Mouse (Mus musculus): ENCODE measurements at regions not wholly inside any gene's neighbourhood (a gene's known extent, or its start where the extent isn't known, plus 50 kb on each side); places are given as distances from the start of the nearest gene placed in this dataset.

DNA sequence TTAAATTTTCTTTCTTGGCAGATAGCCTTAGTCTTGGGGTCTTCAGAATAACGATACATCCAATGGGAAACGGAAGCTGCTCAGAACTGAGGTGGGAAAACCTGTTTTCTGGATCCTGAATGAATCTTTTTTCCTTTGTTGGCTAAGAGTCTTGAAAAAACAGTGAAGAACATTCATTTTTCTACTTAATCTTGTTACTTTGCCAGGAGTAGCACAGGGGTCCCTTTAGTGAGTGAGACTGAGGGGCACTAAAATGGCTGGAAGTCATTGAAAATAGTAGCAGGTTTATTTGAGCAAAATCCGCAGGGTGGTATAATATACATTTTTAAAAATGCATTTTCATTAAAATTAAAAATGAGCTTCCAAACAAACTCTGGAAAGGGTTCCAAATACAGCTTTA is 442.8 kb downstream of the Gm43517 start:
- WGBS: 93% methylated on average over 3 of the region's 3 CpGs
- no peak overlapping the region for H3K4me3 ChIP-seq (ENCODE audit: low read depth, low read length)
- no peaks in the 10 kb centered on the region for H3K4me1 ChIP-seq (replicated peaks; ENCODE audit: control insufficient read depth, insufficient read depth, low read length)
- DNase-seq (ENCODE audit: low spot score) (no peak), ATAC-seq (ENCODE audit: low FRiP score) (no peak)
- no peak overlapping the region for H3K27ac ChIP-seq (ENCODE audit: low read depth, low read length)
- no peaks in the 10 kb centered on the region for H3K9me3 ChIP-seq (ENCODE audit: control insufficient read depth, low read length)
- H3K9ac ChIP-seq (ENCODE audit: low read depth, low read length): no peak overlapping the region
- no peak overlapping the region for H3K4me2 ChIP-seq (replicated peaks; ENCODE audit: low read depth, low read length)
- H3K27me3 ChIP-seq (ENCODE audit: control insufficient read depth, insufficient read depth, low read length): no peaks in the 10 kb centered on the region
- no peaks in the 10 kb centered on the region for H3K36me3 ChIP-seq (ENCODE audit: control insufficient read depth, insufficient read depth, low read length)

DNA sequence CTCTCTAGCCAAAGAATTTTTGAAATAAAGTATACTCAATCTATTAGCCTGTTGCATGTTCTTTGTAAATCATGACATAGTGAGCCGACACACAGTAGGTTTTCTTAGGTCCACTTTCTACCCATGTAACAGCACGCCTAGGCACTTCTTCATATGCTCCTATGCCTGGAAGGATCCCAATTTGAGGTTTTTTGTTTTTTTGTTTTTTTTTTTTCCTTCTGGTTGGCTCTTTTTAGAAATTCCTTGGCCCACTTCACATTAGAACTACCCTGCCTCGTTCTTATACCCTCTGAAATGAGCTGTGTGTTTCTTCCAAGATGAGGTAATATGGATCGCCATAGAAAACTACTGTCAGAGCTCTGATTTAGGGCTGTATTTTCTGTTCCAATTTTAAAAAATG is 443.6 kb downstream of the Gm43517 start:
- 93% methylated on average over 4 of the region's 4 CpGs for WGBS
- DNase-seq (ENCODE audit: low spot score): no peak

DNA sequence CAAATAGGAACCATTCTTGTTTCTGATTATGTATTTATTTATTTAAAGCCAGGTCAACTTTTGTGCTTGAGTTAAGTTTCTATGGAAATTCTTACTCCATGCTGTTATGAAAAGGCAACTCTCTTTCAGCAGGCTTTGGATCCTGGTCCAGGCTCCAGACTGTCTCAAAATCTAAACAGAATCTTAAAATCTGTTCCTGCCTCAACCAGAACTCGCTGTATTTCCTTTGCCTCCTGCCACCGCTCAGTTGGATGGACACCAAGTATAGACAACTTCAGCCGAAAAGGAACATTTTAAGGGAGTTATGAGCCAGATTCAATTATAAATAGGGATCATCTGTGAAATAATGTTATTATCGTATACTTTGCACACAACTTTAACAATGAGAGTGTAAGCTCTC is 445.7 kb downstream of the Gm43517 start:
- no peaks in the 10 kb centered on the region for H3K36me3 ChIP-seq (ENCODE audit: control insufficient read depth, insufficient read depth, low read length)
- no peak overlapping the region for H3K4me2 ChIP-seq (replicated peaks; ENCODE audit: low read depth, low read length)
- no peak overlapping the region for H3K27ac ChIP-seq (ENCODE audit: low read depth, low read length)
- DNase-seq (ENCODE audit: low spot score) (no peak), ATAC-seq (ENCODE audit: low FRiP score) (no peak)
- no peak overlapping the region for H3K9ac ChIP-seq (ENCODE audit: low read depth, low read length)
- no peak overlapping the region for H3K4me3 ChIP-seq (ENCODE audit: low read depth, low read length)
- no peaks in the 10 kb centered on the region for H3K4me1 ChIP-seq (replicated peaks; ENCODE audit: control insufficient read depth, insufficient read depth, low read length)
- no peaks in the 10 kb centered on the region for H3K9me3 ChIP-seq (ENCODE audit: control insufficient read depth, low read length)
- WGBS: 91% methylated on average over 4 of the region's 4 CpGs
- no peaks in the 10 kb centered on the region for H3K27me3 ChIP-seq (ENCODE audit: control insufficient read depth, insufficient read depth, low read length)

More for the DNA sequence above, 443.6 kb downstream of the Gm43517 start:
- H3K4me2 ChIP-seq (replicated peaks; ENCODE audit: low read depth, low read length): no peak overlapping the region
- no peak overlapping the region for H3K9ac ChIP-seq (ENCODE audit: low read depth, low read length)
- H3K27ac ChIP-seq (ENCODE audit: low read depth, low read length): no peak overlapping the region
- no peaks in the 10 kb centered on the region for H3K36me3 ChIP-seq (ENCODE audit: control insufficient read depth, insufficient read depth, low read length)
- H3K27me3 ChIP-seq (ENCODE audit: control insufficient read depth, insufficient read depth, low read length): no peaks in the 10 kb centered on the region
- H3K4me1 ChIP-seq (replicated peaks; ENCODE audit: control insufficient read depth, insufficient read depth, low read length): no peaks in the 10 kb centered on the region
- no peaks in the 10 kb centered on the region for H3K9me3 ChIP-seq (ENCODE audit: control insufficient read depth, low read length)
- no peak for ATAC-seq (ENCODE audit: low FRiP score)
- no peak overlapping the region for H3K4me3 ChIP-seq (ENCODE audit: low read depth, low read length)

DNA sequence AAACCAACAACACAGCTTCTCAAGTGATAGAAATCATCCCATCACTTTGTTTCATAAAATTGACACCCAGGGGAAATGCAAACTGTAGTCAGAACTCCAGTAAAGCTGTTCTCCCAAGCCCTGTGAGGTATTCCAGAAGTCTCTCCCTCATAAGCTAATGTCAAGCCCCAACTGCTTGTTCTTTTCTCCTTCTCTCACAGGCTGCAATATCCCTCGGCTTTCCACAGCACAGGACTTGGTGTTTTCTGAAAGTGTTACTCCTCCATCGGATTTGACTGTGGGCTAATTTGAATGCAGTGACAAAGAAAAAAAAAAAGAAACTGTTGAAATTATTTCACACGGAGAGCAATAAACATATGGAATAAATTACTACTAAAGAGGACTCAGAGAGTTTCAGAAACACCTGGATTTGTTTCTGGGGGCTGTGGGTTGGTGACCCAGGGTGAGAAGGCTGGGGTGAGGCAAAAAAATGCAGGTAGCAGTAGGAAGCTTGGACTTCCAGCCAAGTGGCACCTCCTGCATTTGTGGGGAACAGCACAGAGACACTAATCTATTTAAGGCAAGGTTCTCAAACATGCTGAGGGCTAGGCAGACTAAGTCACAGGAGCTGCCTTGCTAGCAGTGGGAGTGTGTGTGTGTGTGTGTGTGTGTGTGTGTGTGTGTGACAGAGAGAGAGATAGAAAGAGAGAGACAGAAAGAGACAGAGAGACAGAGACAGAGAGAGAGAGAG is 447.3 kb downstream of the Gm43517 start:
- ATAC-seq (ENCODE audit: low FRiP score) (no peak), DNase-seq (ENCODE audit: low spot score) (no peak)
- no peaks in the 10 kb centered on the region for H3K36me3 ChIP-seq (ENCODE audit: control insufficient read depth, insufficient read depth, low read length)
- no peak overlapping the region for H3K4me2 ChIP-seq (replicated peaks; ENCODE audit: low read depth, low read length)
- no peak overlapping the region for H3K27ac ChIP-seq (ENCODE audit: low read depth, low read length)
- no peak overlapping the region for H3K9ac ChIP-seq (ENCODE audit: low read depth, low read length)
- H3K27me3 ChIP-seq (ENCODE audit: control insufficient read depth, insufficient read depth, low read length): no peaks in the 10 kb centered on the region
- no peaks in the 10 kb centered on the region for H3K4me1 ChIP-seq (replicated peaks; ENCODE audit: control insufficient read depth, insufficient read depth, low read length)
- 60% methylated on average over 3 of the region's 3 CpGs for WGBS
- no peak overlapping the region for H3K4me3 ChIP-seq (ENCODE audit: low read depth, low read length)
- H3K9me3 ChIP-seq (ENCODE audit: control insufficient read depth, low read length): no peaks in the 10 kb centered on the region

DNA sequence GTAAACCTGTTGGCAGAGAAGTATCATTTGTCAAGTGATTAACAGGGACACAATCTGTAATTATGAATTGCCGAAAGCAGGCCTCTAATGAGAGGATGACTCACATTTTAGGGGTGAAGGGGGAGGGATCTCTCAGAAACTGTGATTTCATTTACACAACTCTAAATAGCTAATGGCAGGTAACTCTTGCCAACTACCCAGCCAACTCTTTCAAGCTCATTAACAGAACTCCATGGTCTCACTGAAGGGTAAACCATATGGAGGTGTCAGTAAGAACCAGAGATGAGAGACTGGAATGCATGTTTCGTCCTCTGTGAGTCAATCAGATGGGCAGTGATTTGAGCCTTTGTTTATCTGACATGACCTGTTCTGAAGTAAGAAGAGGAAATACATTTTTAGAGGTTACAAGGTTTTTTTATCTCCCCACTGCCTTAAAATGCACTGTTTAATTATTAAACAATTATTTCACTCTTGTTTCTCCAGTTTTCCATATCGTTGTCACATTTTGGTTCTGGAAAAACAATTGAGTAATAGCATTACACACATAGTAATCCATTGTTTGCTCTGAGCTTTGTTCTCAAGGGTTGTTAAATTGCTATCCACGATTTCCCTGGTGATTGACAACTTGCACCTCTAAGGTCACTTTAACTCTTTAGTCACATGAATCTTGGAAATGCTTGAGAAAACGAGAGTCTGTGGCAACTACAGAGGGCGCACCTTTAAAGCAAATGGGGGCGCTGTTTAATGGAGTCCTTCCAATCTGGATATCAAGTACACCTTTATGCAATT is 451.5 kb downstream of the Gm43517 start:
- DNase-seq (ENCODE audit: low spot score) (no peak), ATAC-seq (ENCODE audit: low FRiP score) (no peak)
- Histone ChIP-seq H3K4me2 (replicated peaks; ENCODE audit: low read depth, low read length) (no peak overlapping the region), H3K27me3 (ENCODE audit: control insufficient read depth, insufficient read depth, low read length) (no peaks in the 10 kb centered on the region), H3K27ac (ENCODE audit: low read depth, low read length) (no peak overlapping the region), H3K36me3 (ENCODE audit: control insufficient read depth, insufficient read depth, low read length) (no peaks in the 10 kb centered on the region), H3K9ac (ENCODE audit: low read depth, low read length) (no peak overlapping the region), H3K4me1 (replicated peaks; ENCODE audit: control insufficient read depth, insufficient read depth, low read length) (no peaks in the 10 kb centered on the region), H3K4me3 (ENCODE audit: low read depth, low read length) (no peak overlapping the region), H3K9me3 (ENCODE audit: control insufficient read depth, low read length) (no peaks in the 10 kb centered on the region)
- 56% methylated on average over 7 of the region's 7 CpGs for WGBS

DNA sequence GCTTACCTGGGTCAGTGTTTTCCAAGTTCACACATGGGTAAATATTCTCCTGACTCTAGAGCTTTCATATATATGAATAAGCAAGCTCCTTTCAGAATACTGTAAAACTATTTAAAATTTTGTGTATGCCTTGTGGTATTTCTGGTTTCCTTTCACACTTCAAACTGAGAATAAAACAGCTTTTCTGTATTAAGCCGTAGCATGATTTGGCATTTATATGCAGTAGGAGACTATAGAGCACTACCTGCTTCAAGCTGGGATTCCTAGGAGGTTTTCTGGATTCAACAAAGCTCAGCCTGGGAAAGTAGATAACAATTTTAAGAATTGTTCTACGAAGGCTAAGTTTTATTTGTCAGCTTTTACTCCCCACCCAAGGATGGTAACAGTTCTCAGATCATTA is 500.5 kb downstream of the Gm43517 start:
- Histone ChIP-seq H3K9ac (ENCODE audit: low read depth, low read length) (no peak overlapping the region), H3K27ac (ENCODE audit: low read depth, low read length) (no peak overlapping the region), H3K4me1 (replicated peaks; ENCODE audit: control insufficient read depth, insufficient read depth, low read length) (no peaks in the 10 kb centered on the region), H3K36me3 (ENCODE audit: control insufficient read depth, insufficient read depth, low read length) (no peaks in the 10 kb centered on the region), H3K9me3 (ENCODE audit: control insufficient read depth, low read length) (no peaks in the 10 kb centered on the region), H3K4me2 (replicated peaks; ENCODE audit: low read depth, low read length) (no peak overlapping the region), H3K4me3 (ENCODE audit: low read depth, low read length) (no peak overlapping the region), H3K27me3 (ENCODE audit: control insufficient read depth, insufficient read depth, low read length) (no peaks in the 10 kb centered on the region)
- DNase-seq (ENCODE audit: low spot score) (no peak), ATAC-seq (ENCODE audit: low FRiP score) (no peak)
- WGBS: 88% methylated on average over 2 of the region's 2 CpGs

DNA sequence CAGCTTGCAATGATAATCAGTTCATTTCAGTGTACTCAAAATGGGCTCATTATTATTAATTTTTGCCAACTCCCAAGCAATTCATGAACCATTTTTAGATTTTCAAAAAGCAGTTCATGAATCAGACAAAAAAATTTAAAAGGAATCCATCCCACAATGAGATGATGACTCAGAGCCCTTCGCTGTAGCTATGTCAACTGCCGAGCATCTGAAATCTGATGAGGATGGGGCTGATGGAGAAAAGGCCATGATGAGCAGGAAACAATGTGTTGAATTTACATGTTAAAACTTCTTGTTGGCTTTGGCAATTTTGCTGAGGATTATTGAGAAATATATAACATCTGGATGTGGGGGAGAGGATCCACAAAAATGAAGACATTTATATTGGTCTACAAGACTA is 502.3 kb downstream of the Gm43517 start:
- Histone ChIP-seq H3K4me3 (ENCODE audit: low read depth, low read length) (no peak overlapping the region), H3K27me3 (ENCODE audit: control insufficient read depth, insufficient read depth, low read length) (no peaks in the 10 kb centered on the region), H3K36me3 (ENCODE audit: control insufficient read depth, insufficient read depth, low read length) (no peaks in the 10 kb centered on the region), H3K4me2 (replicated peaks; ENCODE audit: low read depth, low read length) (no peak overlapping the region), H3K4me1 (replicated peaks; ENCODE audit: control insufficient read depth, insufficient read depth, low read length) (no peaks in the 10 kb centered on the region), H3K9me3 (ENCODE audit: control insufficient read depth, low read length) (no peaks in the 10 kb centered on the region), H3K9ac (ENCODE audit: low read depth, low read length) (no peak overlapping the region), H3K27ac (ENCODE audit: low read depth, low read length) (no peak overlapping the region)
- WGBS: 85% methylated on average over 2 of the region's 2 CpGs
- DNase-seq (ENCODE audit: low spot score) (no peak), ATAC-seq (ENCODE audit: low FRiP score) (no peak)

DNA sequence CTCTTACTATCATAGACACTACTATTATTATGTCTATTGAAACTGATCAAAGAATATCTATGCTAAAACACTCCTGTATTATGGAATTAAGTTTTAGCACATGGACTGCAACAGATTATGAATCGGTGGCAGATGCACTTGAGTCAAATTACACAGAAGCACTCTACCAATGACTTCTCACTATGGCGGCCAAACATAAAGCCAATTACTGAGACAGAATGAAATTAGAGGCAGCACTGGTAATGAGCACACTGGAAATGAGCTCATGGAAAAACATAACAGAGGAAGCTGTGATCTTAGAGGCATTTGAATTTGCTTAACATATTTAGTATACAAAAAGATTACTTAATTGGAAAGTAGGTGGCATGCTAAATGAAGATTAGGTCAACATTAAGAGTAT is 512.8 kb downstream of the Gm43517 start:
- no peak for DNase-seq (ENCODE audit: low spot score)
- no peaks in the 10 kb centered on the region for H3K27me3 ChIP-seq (ENCODE audit: control insufficient read depth, insufficient read depth, low read length)
- H3K9ac ChIP-seq (ENCODE audit: low read depth, low read length): no peak overlapping the region
- no peak for ATAC-seq (ENCODE audit: low FRiP score)
- no peak overlapping the region for H3K27ac ChIP-seq (ENCODE audit: low read depth, low read length)
- WGBS: 86% methylated on average over 2 of the region's 2 CpGs
- H3K9me3 ChIP-seq (ENCODE audit: control insufficient read depth, low read length): no peaks in the 10 kb centered on the region
- H3K4me1 ChIP-seq (replicated peaks; ENCODE audit: control insufficient read depth, insufficient read depth, low read length): no peaks in the 10 kb centered on the region
- no peak overlapping the region for H3K4me2 ChIP-seq (replicated peaks; ENCODE audit: low read depth, low read length)
- no peaks in the 10 kb centered on the region for H3K36me3 ChIP-seq (ENCODE audit: control insufficient read depth, insufficient read depth, low read length)
- H3K4me3 ChIP-seq (ENCODE audit: low read depth, low read length): no peak overlapping the region

DNA sequence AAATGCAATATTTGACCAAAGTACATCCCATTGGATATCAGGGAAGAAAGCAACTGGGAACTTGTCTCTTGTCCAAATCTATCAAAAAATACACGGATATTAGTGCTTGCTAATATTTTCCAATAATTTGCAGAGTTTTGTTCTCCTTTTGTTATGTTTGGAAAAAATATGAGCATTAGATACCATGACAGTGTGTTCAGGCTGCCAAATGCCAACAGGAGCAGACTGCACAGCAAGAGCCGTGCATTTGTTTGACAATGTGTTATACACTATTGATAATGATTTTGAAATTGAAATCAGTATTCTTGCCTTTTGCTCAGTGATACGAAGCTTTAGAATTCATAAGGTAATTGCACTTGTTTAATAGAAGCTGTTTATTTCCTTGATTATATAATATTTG is 530.7 kb downstream of the Gm43517 start:
- H3K9ac ChIP-seq (ENCODE audit: low read depth, low read length): no peak overlapping the region
- no peaks in the 10 kb centered on the region for H3K27me3 ChIP-seq (ENCODE audit: control insufficient read depth, insufficient read depth, low read length)

More for the DNA sequence above, 530.7 kb downstream of the Gm43517 start:
- no peak for ATAC-seq (ENCODE audit: low FRiP score)
- Histone ChIP-seq H3K4me1 (replicated peaks; ENCODE audit: control insufficient read depth, insufficient read depth, low read length) (no peaks in the 10 kb centered on the region), H3K36me3 (ENCODE audit: control insufficient read depth, insufficient read depth, low read length) (no peaks in the 10 kb centered on the region), H3K4me3 (ENCODE audit: low read depth, low read length) (no peak overlapping the region), H3K9me3 (ENCODE audit: control insufficient read depth, low read length) (no peaks in the 10 kb centered on the region), H3K27ac (ENCODE audit: low read depth, low read length) (no peak overlapping the region), H3K4me2 (replicated peaks; ENCODE audit: low read depth, low read length) (no peak overlapping the region)
- DNase-seq (ENCODE audit: low spot score): no peak
- 90% methylated on average over 3 of the region's 3 CpGs for WGBS
